Mouse (Mus musculus): Measurements from ENCODE around the gene Heyl. TPM values are rescaled to one million over a fixed set of nuclear protein-coding genes. Genes with fewer than 3 reads are reported as not detected.

Gene Heyl
- polyA plus RNA-seq, 1 experiment from 2014 or later: 3.5 TPM

DNA sequence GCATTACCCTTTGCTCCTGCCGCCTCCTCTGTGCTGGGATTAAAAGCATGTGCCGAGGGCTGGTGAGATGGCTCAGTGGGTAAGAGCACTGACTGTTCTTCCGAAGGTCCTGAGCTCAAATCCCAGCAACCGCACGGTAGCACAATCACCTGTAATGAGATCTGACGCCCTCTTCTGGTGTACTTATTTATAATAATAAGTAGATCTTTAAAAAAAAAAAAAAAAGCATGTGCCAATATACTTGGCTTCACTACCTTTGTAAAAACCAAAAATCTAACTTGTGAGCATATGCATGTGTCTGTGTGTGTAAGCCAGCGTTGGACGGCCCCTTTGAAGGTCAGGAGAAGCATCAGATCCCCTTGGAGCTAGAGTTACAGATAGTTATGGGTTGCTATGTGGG is 22.4 kb upstream of the Heyl start:
- H3K36me3 ChIP-seq (ENCODE audit: control insufficient read depth, insufficient read depth, low read length): no peaks in the 10 kb centered on the region
- no peak overlapping the region for H3K4me2 ChIP-seq (ENCODE audit: low read depth, low read length)
- no peaks in the 10 kb centered on the region for H3K9me3 ChIP-seq (ENCODE audit: control insufficient read depth, low read length)
- H3K27me3 ChIP-seq (ENCODE audit: control insufficient read depth, insufficient read depth, low read length): no peaks in the 10 kb centered on the region
- ATAC-seq (ENCODE audit: low read depth): no peak
- H3K4me1 ChIP-seq (ENCODE audit: control insufficient read depth, insufficient read depth, low read length): no peaks in the 10 kb centered on the region
- WGBS: 67% methylated on average over 8 of the region's 8 CpGs
- no peak overlapping the region for H3K4me3 ChIP-seq (ENCODE audit: low read depth, low read length)
- H3K9ac ChIP-seq (replicated peaks; ENCODE audit: low read depth, low read length): no peak overlapping the region
- no peak overlapping the region for H3K27ac ChIP-seq (ENCODE audit: low read depth, low read length)

DNA sequence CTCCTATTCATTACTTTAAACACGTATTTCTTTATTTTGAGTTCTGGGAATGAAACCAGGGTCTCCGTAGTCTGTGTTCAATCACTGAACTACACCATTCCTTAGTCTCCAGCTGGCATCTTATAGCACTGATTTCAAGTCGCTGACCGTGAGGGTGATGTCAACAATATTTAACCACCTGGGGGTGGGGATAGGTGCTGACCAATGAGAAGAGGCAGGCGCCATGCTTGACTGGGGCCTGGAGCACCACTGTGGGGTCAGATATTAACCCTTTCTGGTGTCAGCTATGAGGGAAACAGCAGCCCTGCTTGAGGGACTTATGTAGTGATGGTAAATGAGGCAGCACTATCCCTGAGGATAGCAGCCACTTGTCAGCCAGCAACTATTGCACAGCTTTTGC is 21.9 kb upstream of the Heyl start:
- Histone ChIP-seq H3K27ac (ENCODE audit: low read depth, low read length) (no peak overlapping the region), H3K4me3 (ENCODE audit: low read depth, low read length) (no peak overlapping the region), H3K4me2 (ENCODE audit: low read depth, low read length) (no peak overlapping the region), H3K36me3 (ENCODE audit: control insufficient read depth, insufficient read depth, low read length) (no peaks in the 10 kb centered on the region), H3K27me3 (ENCODE audit: control insufficient read depth, insufficient read depth, low read length) (no peaks in the 10 kb centered on the region), H3K9me3 (ENCODE audit: control insufficient read depth, low read length) (no peaks in the 10 kb centered on the region), H3K9ac (replicated peaks; ENCODE audit: low read depth, low read length) (no peak overlapping the region), H3K4me1 (ENCODE audit: control insufficient read depth, insufficient read depth, low read length) (no peaks in the 10 kb centered on the region)
- 62% methylated on average over 5 of the region's 5 CpGs for WGBS
- ATAC-seq (ENCODE audit: low read depth): no peak

DNA sequence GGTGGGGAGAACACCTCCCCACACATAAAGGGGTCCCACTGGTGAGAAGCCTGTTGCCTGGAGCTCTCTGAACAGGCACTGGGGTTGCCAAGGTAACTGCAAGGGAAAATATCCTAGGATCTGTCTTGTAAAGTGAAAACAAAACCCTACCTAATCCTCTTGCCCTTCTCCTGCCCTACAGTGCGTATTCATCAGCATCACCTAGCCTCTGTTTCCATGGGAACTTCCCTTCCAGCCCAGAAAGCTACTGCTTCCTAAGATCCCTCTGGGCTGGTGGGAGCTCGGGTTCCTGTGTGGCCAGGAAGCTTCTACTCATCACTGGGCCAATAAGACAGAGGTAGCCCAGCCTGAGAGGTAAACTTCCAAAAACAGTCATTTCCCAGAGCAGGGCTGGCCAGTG is 21.0 kb upstream of the Heyl start:
- no peaks in the 10 kb centered on the region for H3K27me3 ChIP-seq (ENCODE audit: control insufficient read depth, insufficient read depth, low read length)
- H3K9me3 ChIP-seq (ENCODE audit: control insufficient read depth, low read length): no peaks in the 10 kb centered on the region
- no peak overlapping the region for H3K27ac ChIP-seq (ENCODE audit: low read depth, low read length)
- H3K4me2 ChIP-seq (ENCODE audit: low read depth, low read length): no peak overlapping the region
- WGBS: 61% methylated on average over 2 of the region's 2 CpGs
- ATAC-seq (ENCODE audit: low read depth): no peak
- no peak overlapping the region for H3K4me3 ChIP-seq (ENCODE audit: low read depth, low read length)
- no peak overlapping the region for H3K9ac ChIP-seq (replicated peaks; ENCODE audit: low read depth, low read length)
- H3K4me1 ChIP-seq (ENCODE audit: control insufficient read depth, insufficient read depth, low read length): no peaks in the 10 kb centered on the region
- no peaks in the 10 kb centered on the region for H3K36me3 ChIP-seq (ENCODE audit: control insufficient read depth, insufficient read depth, low read length)

DNA sequence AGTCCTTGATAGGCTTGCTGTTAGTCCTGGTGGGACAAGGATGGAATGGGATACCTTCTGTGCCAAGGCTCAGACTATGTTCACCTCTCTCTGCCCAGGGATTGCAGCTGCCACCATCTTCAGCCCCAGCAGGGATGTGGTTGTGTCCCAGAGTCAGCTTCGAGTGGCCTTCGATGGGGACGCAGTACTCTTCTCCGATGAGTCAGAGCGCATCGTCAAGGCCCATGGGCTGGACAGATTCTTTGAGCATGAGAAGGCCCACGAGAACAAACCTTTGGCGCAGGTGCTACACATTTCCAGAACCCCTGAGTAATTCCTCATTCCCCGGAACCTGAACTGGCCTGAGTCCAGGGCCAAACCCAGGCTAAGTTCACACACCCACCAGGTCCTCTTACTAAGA is 19.4 kb upstream of the Heyl start:
- Histone ChIP-seq H3K4me2 (ENCODE audit: low read depth, low read length) (no peak overlapping the region), H3K27me3 (ENCODE audit: control insufficient read depth, insufficient read depth, low read length) (no peaks in the 10 kb centered on the region), H3K36me3 (ENCODE audit: control insufficient read depth, insufficient read depth, low read length) (no peaks in the 10 kb centered on the region), H3K9me3 (ENCODE audit: control insufficient read depth, low read length) (no peaks in the 10 kb centered on the region), H3K9ac (replicated peaks; ENCODE audit: low read depth, low read length) (no peak overlapping the region), H3K4me1 (ENCODE audit: control insufficient read depth, insufficient read depth, low read length) (no peaks in the 10 kb centered on the region), H3K4me3 (ENCODE audit: low read depth, low read length) (no peak overlapping the region), H3K27ac (ENCODE audit: low read depth, low read length) (no peak overlapping the region)
- WGBS: 96% methylated on average over 9 of the region's 9 CpGs
- no peak for ATAC-seq (ENCODE audit: low read depth)

DNA sequence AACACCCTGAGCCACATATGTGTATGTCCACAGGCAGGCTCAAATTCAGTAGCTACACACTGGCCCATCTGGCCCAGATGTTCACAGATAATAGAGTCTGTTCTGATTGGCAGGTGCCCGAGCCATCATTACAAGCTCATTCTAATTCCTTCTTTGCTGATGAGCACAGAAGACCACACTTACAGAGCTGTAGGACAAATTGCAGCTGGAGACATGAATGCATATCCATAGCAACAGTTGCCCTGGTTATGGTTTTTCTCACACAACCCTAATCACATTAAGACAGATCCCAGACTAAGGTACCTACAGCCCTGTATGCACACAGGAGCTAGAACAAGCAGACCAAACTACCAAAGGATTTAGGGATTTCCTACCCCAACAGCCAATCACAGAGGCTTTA is 18.0 kb upstream of the Heyl start:
- Histone ChIP-seq H3K36me3 (ENCODE audit: control insufficient read depth, insufficient read depth, low read length) (no peaks in the 10 kb centered on the region), H3K27me3 (ENCODE audit: control insufficient read depth, insufficient read depth, low read length) (no peaks in the 10 kb centered on the region), H3K9ac (replicated peaks; ENCODE audit: low read depth, low read length) (no peak overlapping the region), H3K27ac (ENCODE audit: low read depth, low read length) (no peak overlapping the region), H3K4me1 (ENCODE audit: control insufficient read depth, insufficient read depth, low read length) (no peaks in the 10 kb centered on the region), H3K4me3 (ENCODE audit: low read depth, low read length) (no peak overlapping the region), H3K4me2 (ENCODE audit: low read depth, low read length) (no peak overlapping the region), H3K9me3 (ENCODE audit: control insufficient read depth, low read length) (no peaks in the 10 kb centered on the region)
- WGBS: 80% methylated on average over 1 of the region's 1 CpGs
- ATAC-seq (ENCODE audit: low read depth): no peak

- no peak overlapping the region for H3K4me3 ChIP-seq (ENCODE audit: low read depth, low read length)
- 27% methylated on average over 1 of the region's 1 CpGs for WGBS
- no peak for ATAC-seq (ENCODE audit: low read depth)
- H3K4me1 ChIP-seq (ENCODE audit: control insufficient read depth, insufficient read depth, low read length): no peaks in the 10 kb centered on the region
- no peak overlapping the region for H3K27ac ChIP-seq (ENCODE audit: low read depth, low read length)
- no peak overlapping the region for H3K4me2 ChIP-seq (ENCODE audit: low read depth, low read length)
- H3K27me3 ChIP-seq (ENCODE audit: control insufficient read depth, insufficient read depth, low read length): no peaks in the 10 kb centered on the region
- no peaks in the 10 kb centered on the region for H3K9me3 ChIP-seq (ENCODE audit: control insufficient read depth, low read length)
- H3K9ac ChIP-seq (replicated peaks; ENCODE audit: low read depth, low read length): no peak overlapping the region
- H3K36me3 ChIP-seq (ENCODE audit: control insufficient read depth, insufficient read depth, low read length): no peaks in the 10 kb centered on the region
These were observed 16.6 kb upstream of the Heyl start for GRCm38 (mm10) chr4:123216782-123217181.

GRCm38 (mm10) chr4:123219720-123220357 is 13.5 kb upstream of the Heyl start:
- 70% methylated on average over 15 of the region's 15 CpGs for WGBS
- peak; percentile 87 for ATAC-seq (ENCODE audit: low read depth)
- Histone ChIP-seq H3K36me3 (ENCODE audit: control insufficient read depth, insufficient read depth, low read length) (no peaks in the 10 kb centered on the region), H3K4me2 (ENCODE audit: low read depth, low read length) (no peak overlapping the region), H3K9ac (replicated peaks; ENCODE audit: low read depth, low read length) (no peak overlapping the region), H3K27me3 (ENCODE audit: control insufficient read depth, insufficient read depth, low read length) (no peaks in the 10 kb centered on the region), H3K4me3 (ENCODE audit: low read depth, low read length) (no peak overlapping the region), H3K27ac (ENCODE audit: low read depth, low read length) (no peak overlapping the region), H3K4me1 (ENCODE audit: control insufficient read depth, insufficient read depth, low read length) (no peaks in the 10 kb centered on the region), H3K9me3 (ENCODE audit: control insufficient read depth, low read length) (no peaks in the 10 kb centered on the region)

GRCm38 (mm10) chr4:123220637-123221036 is 12.7 kb upstream of the Heyl start:
- Histone ChIP-seq H3K9ac (replicated peaks; ENCODE audit: low read depth, low read length) (no peak overlapping the region), H3K4me3 (ENCODE audit: low read depth, low read length) (no peak overlapping the region), H3K4me1 (ENCODE audit: control insufficient read depth, insufficient read depth, low read length) (no peaks in the 10 kb centered on the region), H3K27ac (ENCODE audit: low read depth, low read length) (no peak overlapping the region), H3K36me3 (ENCODE audit: control insufficient read depth, insufficient read depth, low read length) (no peaks in the 10 kb centered on the region), H3K4me2 (ENCODE audit: low read depth, low read length) (no peak overlapping the region), H3K27me3 (ENCODE audit: control insufficient read depth, insufficient read depth, low read length) (no peaks in the 10 kb centered on the region), H3K9me3 (ENCODE audit: control insufficient read depth, low read length) (no peaks in the 10 kb centered on the region)
- WGBS: 85% methylated on average over 4 of the region's 4 CpGs
- ATAC-seq (ENCODE audit: low read depth): no peak

DNA sequence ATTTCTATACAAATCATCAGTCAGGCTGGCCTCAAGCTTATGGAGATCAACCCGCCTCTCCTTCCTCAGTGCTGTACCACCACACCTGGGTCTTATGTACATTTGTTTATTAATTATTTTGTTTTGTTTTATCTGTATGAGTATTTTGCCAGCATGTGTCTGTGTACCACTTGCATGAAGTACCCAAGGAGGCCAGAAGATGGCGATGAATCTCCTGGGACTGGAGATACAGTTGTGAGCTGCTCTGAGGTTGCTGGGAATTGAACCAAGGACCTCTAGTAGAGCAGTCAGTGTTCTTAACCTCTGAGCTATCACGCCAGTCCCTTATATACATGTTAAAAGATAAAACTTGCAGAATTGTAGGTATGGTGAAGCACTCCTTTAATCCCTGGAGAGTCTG is 10.0 kb upstream of the Heyl start:
- Histone ChIP-seq H3K4me1 (ENCODE audit: control insufficient read depth, insufficient read depth, low read length) (0 out of 2 replicates have a peak, but pooled peaks cover 2% of the 10 kb centered on the region), H3K27me3 (ENCODE audit: control insufficient read depth, insufficient read depth, low read length) (no peaks in the 10 kb centered on the region), H3K9me3 (ENCODE audit: control insufficient read depth, low read length) (no peaks in the 10 kb centered on the region), H3K27ac (ENCODE audit: low read depth, low read length) (no peak overlapping the region), H3K36me3 (ENCODE audit: control insufficient read depth, insufficient read depth, low read length) (no peaks in the 10 kb centered on the region), H3K9ac (replicated peaks; ENCODE audit: low read depth, low read length) (no peak overlapping the region), H3K4me3 (ENCODE audit: low read depth, low read length) (no peak overlapping the region), H3K4me2 (ENCODE audit: low read depth, low read length) (no peak overlapping the region)
- WGBS: 50% methylated on average over 3 of the region's 3 CpGs
- no peak for ATAC-seq (ENCODE audit: low read depth)

Data from neural tube, embryonic 14.5 days (tissue).